Mouse (Mus musculus) megakaryocyte, embryonic 14.5 days (primary cell): Measurements from ENCODE around the gene Prkar2b.

ENCODE experiments used
- FLI1 ChIP-seq: IDR thresholded peaks from 2 replicates; pipeline ENCODE4 v1.6.1; 2012; ENCODE audit warnings: low read length, inconsistent platforms, mixed read lengths
- GATA1 ChIP-seq: IDR thresholded peaks from 3 replicates; pipeline ENCODE4 v1.6.1; 2012; ENCODE audit warnings: mixed read lengths, low read length, inconsistent platforms, borderline replicate concordance

- TF ChIP-seq GATA1 (no peak), FLI1 (no peak)
These were observed 48.1 kb upstream of the Prkar2b start for GRCm38 (mm10) chr12:32109201-32109600.
